Mouse (Mus musculus) ES-E14 (cell line): Measurements from ENCODE around the gene Cacna1d. TPM values are rescaled to one million over a fixed set of nuclear protein-coding genes. Genes with fewer than 3 reads are reported as not detected.
A peak's percentile ranks its signal among the peaks of the same experiment; 100 is the strongest.

Source experiments
- DNase-seq: peaks from one replicate; pipeline ENCODE4 v3.0.0-alpha.2; 2013; ENCODE audit warnings: low read depth, low spot score
- H3K27ac ChIP-seq: 2 replicates; pipeline ENCODE4 v1.5.1; 2012; ENCODE audit warnings: low read depth, mild to moderate bottlenecking, low read length, moderate library complexity, mixed read lengths; ENCODE audit not compliant: poor library complexity, insufficient read depth, severe bottlenecking
- H3K36me3 ChIP-seq: 2 replicates; pipeline ENCODE4 v1.6.1; 2012; ENCODE audit warnings: mild to moderate bottlenecking, low read length, moderate library complexity, mixed read lengths; ENCODE audit not compliant: control insufficient read depth, poor library complexity, insufficient read depth, severe bottlenecking
- H3K4me1 ChIP-seq, 2 experiments: fragments of 150-350 bp in 1 of 2; sonication (generic) in 1 of 2; 2 replicates each; pipeline ENCODE4 v1.6.1; 2012; ENCODE audit warnings: low read length in 2 of 2, mild to moderate bottlenecking in 1 of 2, mixed read lengths in 1 of 2; ENCODE audit not compliant: control insufficient read depth in 2 of 2, insufficient read depth in 2 of 2, poor library complexity in 1 of 2
- H3K4me3 ChIP-seq, 2 experiments: fragments of 150-350 bp in 1 of 2; sonication (generic) in 1 of 2; 2 replicates each; pipeline ENCODE4 v1.5.1; 2012; ENCODE audit warnings: low read length in 2 of 2, low read depth in 1 of 2, mild to moderate bottlenecking in 1 of 2, mixed read lengths in 1 of 2; ENCODE audit not compliant: insufficient read depth in 1 of 2, poor library complexity in 1 of 2, severe bottlenecking in 1 of 2
- H3K9ac ChIP-seq: 2 replicates; pipeline ENCODE4 v1.6.1; 2012; ENCODE audit warnings: low read depth, mild to moderate bottlenecking, low read length, mixed read lengths; ENCODE audit not compliant: poor library complexity, insufficient read depth, severe bottlenecking
- H3K9me3 ChIP-seq: fragments of 150-350 bp; sonication (generic); 2 replicates; pipeline ENCODE4 v1.6.1; 2012; ENCODE audit warnings: low read depth, mild to moderate bottlenecking, low read length; ENCODE audit not compliant: control insufficient read depth, insufficient read depth
- CHD2 ChIP-seq: IDR thresholded peaks from 2 replicates; pipeline ENCODE4 v1.6.1; 2014; ENCODE audit warnings: mild to moderate bottlenecking, low read depth, low read length, inconsistent platforms
- HCFC1 ChIP-seq: IDR thresholded peaks from 2 replicates; pipeline ENCODE4 v1.6.1; 2012; ENCODE audit warnings: low read length, inconsistent platforms, borderline replicate concordance; ENCODE audit not compliant: insufficient read depth
- MAFK ChIP-seq: IDR thresholded peaks from 2 replicates; pipeline ENCODE4 v1.6.1; 2014; ENCODE audit warnings: mild to moderate bottlenecking, low read depth, low read length, inconsistent platforms; ENCODE audit not compliant: insufficient read depth
- ZC3H11A ChIP-seq: IDR thresholded peaks from 2 replicates; pipeline ENCODE4 v1.6.1; 2012; ENCODE audit warnings: low read depth, mild to moderate bottlenecking, inconsistent platforms, low read length, borderline replicate concordance
- ZNF384 ChIP-seq: IDR thresholded peaks from 2 replicates; pipeline ENCODE4 v1.6.1; 2012; ENCODE audit warnings: low read depth, low read length, inconsistent platforms
- in situ Hi-C, 2 experiments: fragments of 600-800 bp; cut with MboI; formaldehyde crosslinking; loops; one replicate each; pipeline ENCODE4 v1.15.1; 2025; ENCODE audit warnings: low sequenced_read_pairs in 2 of 2, inconsistent platforms in 1 of 2; ENCODE audit not compliant: unreplicated experiment in 2 of 2
- total RNA-seq: library from RNA; depleted of rRNA; stranded (reverse); fragments of 300-350 nt; gene quantifications from 2 replicates; pipeline ENCODE4 v1.2.3, GENCODE M21; 2012

Cacna1d gene
- total RNA-seq, 1 experiment, result 0.36 TPM

GRCm38 (mm10) chr14:30008733-30009575 is 482.3 kb downstream of the Cacna1d start, which contains the start of the genes Il17rb and Chdh:
Il17rb (minus strand) TSS chr14:30008896.
Chdh (plus strand) TSS chr14:30009023.
- in situ Hi-C loops, result no loop called here
- Histone ChIP-seq H3K4me3 (peak within 1 kb of the TSS; percentile 37 to 54), H3K9me3 (no peaks in the 10 kb centered on the region), H3K9ac (peak within 1 kb of the TSS; percentile 34; the same call in 1 of the 2 replicates), H3K4me1 (no peaks in the 10 kb centered on the region), H3K36me3 (no peaks in the 10 kb centered on the region), H3K27ac (no peak within 1 kb of the TSS)
- no peak for TF ChIP-seq ZNF384
- no peak for TF ChIP-seq CHD2
- no peak for TF ChIP-seq ZC3H11A
- TF ChIP-seq MAFK, result no peak
- no peak for TF ChIP-seq HCFC1
- DNase-seq, result no peak

DNA sequence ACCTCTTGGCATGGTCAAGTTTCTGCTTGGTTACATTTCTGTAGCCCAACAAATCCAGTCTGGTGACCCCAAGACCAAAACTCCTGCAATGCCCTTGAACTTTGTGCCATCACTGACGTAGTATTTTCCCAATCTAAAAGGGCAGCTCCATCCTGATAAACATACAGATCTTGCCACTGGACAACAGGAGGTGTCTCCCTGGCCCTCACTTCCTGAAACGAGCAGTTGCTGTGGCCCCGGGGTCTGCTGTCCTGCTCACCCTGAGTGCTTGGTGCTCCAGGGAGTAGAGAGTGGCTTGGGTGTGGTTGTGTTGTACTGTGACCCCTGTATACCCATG is 491.8 kb downstream of the Cacna1d start:
- TF ChIP-seq MAFK (no peak), ZC3H11A (no peak), HCFC1 (no peak), CHD2 (no peak), ZNF384 (no peak)
- Histone ChIP-seq H3K36me3 (peaks cover 14% of the 10 kb centered on the region; the same call in 1 of the 2 replicates), H3K4me3 (no peak overlapping the region), H3K4me1 (peaks cover 0 to 15% of the 10 kb centered on the region in 2 experiments; a peak in 3 of 4 replicates), H3K9me3 (no peaks in the 10 kb centered on the region), H3K9ac (no peak overlapping the region), H3K27ac (no peak overlapping the region)
- in situ Hi-C loops, result no loop called here
- no peak for DNase-seq

GRCm38 (mm10) chr14:29998747-29999474 is 492.3 kb downstream of the Cacna1d start:
- TF ChIP-seq CHD2 (no peak), ZC3H11A (no peak), ZNF384 (no peak), HCFC1 (no peak), MAFK (no peak)
- DNase-seq, result no peak
- peaks cover 0 to 15% of the 10 kb centered on the region in 2 experiments; a peak in 3 of 4 replicates for H3K4me1 ChIP-seq
- no peak overlapping the region for H3K4me3 ChIP-seq
- no peak overlapping the region; the same call in 1 of the 2 replicates for H3K27ac ChIP-seq
- no peak overlapping the region for H3K9ac ChIP-seq
- no peaks in the 10 kb centered on the region for H3K9me3 ChIP-seq
- in situ Hi-C loops, result no loop called here
- H3K36me3 ChIP-seq, result peaks cover 18% of the 10 kb centered on the region

- Histone ChIP-seq H3K4me1 (peaks cover 0 to 15% of the 10 kb centered on the region in 2 experiments; a peak in 3 of 4 replicates), H3K27ac (no peak overlapping the region), H3K4me3 (no peak overlapping the region), H3K36me3 (peaks cover 29% of the 10 kb centered on the region), H3K9ac (no peak overlapping the region), H3K9me3 (no peaks in the 10 kb centered on the region)
- DNase-seq, result no peak
- in situ Hi-C loops, result no loop called here
- TF ChIP-seq CHD2, result no peak
- no peak for TF ChIP-seq ZC3H11A
- no peak for TF ChIP-seq HCFC1
- no peak for TF ChIP-seq ZNF384
- TF ChIP-seq MAFK, result no peak
These were observed 493.9 kb downstream of the Cacna1d start for GRCm38 (mm10) chr14:29997345-29997744.
